ENCODE assay signal across 18 mouse cellular contexts in genomic region chr17:15069124-15069523, GRCm38 (mm10). TPM values are rescaled to one million over a fixed set of nuclear protein-coding genes. Genes with fewer than 3 reads are reported as not detected.
DNase-seq lines count a peak whose midpoint lies in the region; ATAC-seq and TF ChIP-seq lines count a peak whose summit lies in the region.
"Had no signal": no experiment of that assay in that cellular context is flagged by ENCODE, and none has a peak within 500 bp of the region (broad histone marks: within the 10 kb centered on the region; RNA-seq: fewer than 3 reads in every experiment).

No protein-coding gene starts in this region.

- H3K4me3 ChIP-seq in kidney, adult 2 months (ENCODE audit: insufficient read depth, low read depth, low read length) = no peak overlapping the region
- no peak overlapping the region for H3K4me3 ChIP-seq in kidney, embryonic 15.5 days (replicated peaks)
- no peak overlapping the region for H3K4me3 ChIP-seq in forebrain, embryonic 16.5 days (replicated peaks; ENCODE audit: low read length)
- H3K4me3 ChIP-seq: embryonic facial prominence, embryonic 12.5 days; forebrain, embryonic 10.5 days; gastrocnemius, adult 2 months; hindbrain, embryonic 12.5 days; megakaryocyte, embryonic 14.5 days; neural tube, embryonic 15.5 days had no signal

- H3K27me3 ChIP-seq in kidney, adult 2 months (replicated peaks; ENCODE audit: control insufficient read depth, insufficient read depth, low read length) = no peaks in the 10 kb centered on the region
- no peaks in the 10 kb centered on the region for H3K27me3 ChIP-seq in kidney, embryonic 15.5 days
- H3K27me3 ChIP-seq in forebrain, embryonic 16.5 days (replicated peaks; ENCODE audit: control insufficient read depth, insufficient read depth, low read length) = no peaks in the 10 kb centered on the region
- H3K27me3 ChIP-seq: embryonic facial prominence, embryonic 12.5 days; hindbrain, embryonic 12.5 days; neural tube, embryonic 15.5 days had no signal

- no peak overlapping the region for H3K9ac ChIP-seq in kidney, embryonic 15.5 days
- H3K9ac ChIP-seq in forebrain, embryonic 16.5 days (replicated peaks; ENCODE audit: low read depth, low read length) = no peak overlapping the region
- H3K9ac ChIP-seq: embryonic facial prominence, embryonic 12.5 days; hindbrain, embryonic 12.5 days; neural tube, embryonic 15.5 days had no signal

- ATAC-seq in kidney, embryonic 15.5 days (replicated peaks; ENCODE audit: low FRiP score) = no peak
- ATAC-seq in forebrain, embryonic 16.5 days = no peak

- no peaks in the 10 kb centered on the region for H3K9me3 ChIP-seq in kidney, embryonic 15.5 days (replicated peaks)
- no peaks in the 10 kb centered on the region for H3K9me3 ChIP-seq in forebrain, embryonic 16.5 days (ENCODE audit: control insufficient read depth, low read length)
- H3K9me3 ChIP-seq: embryonic facial prominence, embryonic 12.5 days; forebrain, embryonic 10.5 days; hindbrain, embryonic 12.5 days; megakaryocyte, embryonic 14.5 days; neural tube, embryonic 15.5 days had no signal

- H3K27ac ChIP-seq in kidney, adult 2 months (ENCODE audit: insufficient read depth, low read depth, low read length) = no peak overlapping the region
- no peak overlapping the region for H3K27ac ChIP-seq in kidney, embryonic 15.5 days
- no peak overlapping the region for H3K27ac ChIP-seq in forebrain, embryonic 16.5 days (ENCODE audit: low read length)
- H3K27ac ChIP-seq: embryonic facial prominence, embryonic 12.5 days; forebrain, embryonic 10.5 days; gastrocnemius, adult 2 months; hindbrain, embryonic 12.5 days; neural tube, embryonic 15.5 days had no signal

- 52% methylated on average over 2 of the region's 2 CpGs for WGBS in kidney, adult 2 months
- 42% methylated on average over 2 of the region's 2 CpGs for WGBS in kidney, embryonic 15.5 days
- WGBS in forebrain, embryonic 16.5 days = 70% methylated on average over 2 of the region's 2 CpGs

- TF ChIP-seq CTCF in kidney, adult 2 months (conservative IDR thresholded peaks at IDR 0.05; ENCODE audit: insufficient read depth, insufficient read length, low read depth, low read length) = no peak; the same call in 1 of the 2 replicates

- no peak for TF ChIP-seq POLR2A in kidney, adult 2 months (IDR thresholded peaks at IDR 0.05; ENCODE audit: low read depth, low read length)

- no peak overlapping the region for H3K4me2 ChIP-seq in kidney, embryonic 15.5 days
- H3K4me2 ChIP-seq in forebrain, embryonic 16.5 days (ENCODE audit: low read length) = no peak overlapping the region
- H3K4me2 ChIP-seq: embryonic facial prominence, embryonic 12.5 days; heart, embryonic 11.5 days; hindbrain, embryonic 12.5 days; neural tube, embryonic 15.5 days had no signal

- peaks cover 6% of the 10 kb centered on the region; the same call in 1 of the 2 replicates for H3K4me1 ChIP-seq in kidney, adult 2 months (ENCODE audit: control insufficient read depth, insufficient read depth, low read length)
- peaks cover 27% of the 10 kb centered on the region for H3K4me1 ChIP-seq in kidney, embryonic 15.5 days
- peaks cover 15% of the 10 kb centered on the region for H3K4me1 ChIP-seq in forebrain, embryonic 16.5 days (replicated peaks; ENCODE audit: control insufficient read depth, insufficient read depth, low read length)
- H3K4me1 ChIP-seq: embryonic facial prominence, embryonic 12.5 days had no signal

- DNase-seq in cerebellum, postnatal 10 days = peak; percentile 30 to 35
- DNase-seq in cerebellum, adult 9-11 months = no peak
- peak; percentile 62 for DNase-seq in kidney, adult 2 months
- DNase-seq in right cerebral cortex, adult 18-20 months = peak; percentile 39
- no peak for DNase-seq in right cerebral cortex, postnatal 14 days
- peak; percentile 31 for DNase-seq in telencephalon, adult 2 months (ENCODE audit: low read depth, low spot score)
- DNase-seq: cerebellum, adult 9-10 months; gastrocnemius, adult 2 months; thymus, adult 2 months had no signal

- no peaks in the 10 kb centered on the region for H3K36me3 ChIP-seq in kidney, adult 2 months (ENCODE audit: control insufficient read depth, insufficient read depth, low read length)
- H3K36me3 ChIP-seq in kidney, embryonic 15.5 days = 0 out of 2 replicates have a peak, but pooled peaks cover under 1% of the 10 kb centered on the region
- H3K36me3 ChIP-seq in forebrain, embryonic 16.5 days (ENCODE audit: control insufficient read depth, insufficient read depth) = no peaks in the 10 kb centered on the region
- H3K36me3 ChIP-seq: embryonic facial prominence, embryonic 12.5 days; forebrain, embryonic 10.5 days; neural tube, embryonic 15.5 days had no signal

RNA-seq across cellular contexts. Expression of gene Gm3448, which starts 27.8 kb away (rescaled TPM):
- polyA plus RNA-seq in kidney, adult 2 months (2012; rRNA removed) = 0.88 and 1.1 TPM in 2 replicates
- 4.0 and 4.1 TPM in 2 replicates for polyA plus RNA-seq in kidney, embryonic 15.5 days (2015; fragmentation: Nextera tagmentation; extraction: Ambion mirVana)
- polyA plus RNA-seq in forebrain, embryonic 16.5 days (2015; fragmentation: Nextera tagmentation; extraction: Ambion mirVana) = 5.1 TPM in 2 replicates

RNA-seq across cellular contexts. Expression of gene Tcte3, which starts 27.8 kb away (rescaled TPM):
- not detected in 2 replicates for polyA plus RNA-seq in kidney, adult 2 months (2012; rRNA removed)
- polyA plus RNA-seq in kidney, embryonic 15.5 days (2015; fragmentation: Nextera tagmentation; extraction: Ambion mirVana) = 0.64 TPM in 1 of 2 replicates, not detected in the other
- not detected in 2 replicates for polyA plus RNA-seq in forebrain, embryonic 16.5 days (2015; fragmentation: Nextera tagmentation; extraction: Ambion mirVana)
- polyA plus RNA-seq: embryonic facial prominence, embryonic 12.5 days; hindbrain, embryonic 12.5 days; limb, embryonic 14.5 days; neural tube, embryonic 15.5 days; thymus, adult 2 months had no signal

RNA-seq across cellular contexts. Expression of gene Ermard, which starts 28.1 kb away (rescaled TPM):
- polyA plus RNA-seq in kidney, adult 2 months (2012; rRNA removed) = 40.6 and 42.7 TPM in 2 replicates
- 84.1 and 89.2 TPM in 2 replicates for polyA plus RNA-seq in kidney, embryonic 15.5 days (2015; fragmentation: Nextera tagmentation; extraction: Ambion mirVana)
- polyA plus RNA-seq in forebrain, embryonic 16.5 days (2015; fragmentation: Nextera tagmentation; extraction: Ambion mirVana) = 73.3 and 86.6 TPM in 2 replicates

RNA-seq across cellular contexts. Expression of gene Gm3435, which starts 59.1 kb away (rescaled TPM):
- 1.6 and 3.7 TPM in 2 replicates for polyA plus RNA-seq in kidney, adult 2 months (2012; rRNA removed)
- 5.9 and 8.4 TPM in 2 replicates for polyA plus RNA-seq in kidney, embryonic 15.5 days (2015; fragmentation: Nextera tagmentation; extraction: Ambion mirVana)
- 8.5 and 9.9 TPM in 2 replicates for polyA plus RNA-seq in forebrain, embryonic 16.5 days (2015; fragmentation: Nextera tagmentation; extraction: Ambion mirVana)

Comparison
In these comparisons a context has a peak if more than half of its experiments do, and no peak if none do; other contexts are left out.
1. DNase-seq: peak in cerebellum, postnatal 10 days (2 of 2), kidney, adult 2 months (single experiment), right cerebral cortex, adult 18-20 months (single experiment) and telencephalon, adult 2 months (single experiment); none in cerebellum, adult 9-11 months (single experiment) and right cerebral cortex, postnatal 14 days (single experiment).